Mouse (Mus musculus): ENCODE data around the gene Eif2ak2. TPM values are rescaled to one million over a fixed set of nuclear protein-coding genes. Genes with fewer than 3 reads are reported as not detected.

Gene Eif2ak2
- polyA plus RNA-seq (2012; rRNA removed), result 0.16 and 0.60 TPM in 2 replicates

GRCm38 (mm10) chr17:78882401-78883112, at the start of gene Eif2ak2:
TSS of gene Eif2ak2 (minus strand) at chr17:78882573.

GRCm38 (mm10) chr17:78916369-78916813, 34.0 kb upstream of the Eif2ak2 start, which contains the start of gene Cebpzos:
TSS of gene Cebpzos (plus strand) at chr17:78916500.

DNA sequence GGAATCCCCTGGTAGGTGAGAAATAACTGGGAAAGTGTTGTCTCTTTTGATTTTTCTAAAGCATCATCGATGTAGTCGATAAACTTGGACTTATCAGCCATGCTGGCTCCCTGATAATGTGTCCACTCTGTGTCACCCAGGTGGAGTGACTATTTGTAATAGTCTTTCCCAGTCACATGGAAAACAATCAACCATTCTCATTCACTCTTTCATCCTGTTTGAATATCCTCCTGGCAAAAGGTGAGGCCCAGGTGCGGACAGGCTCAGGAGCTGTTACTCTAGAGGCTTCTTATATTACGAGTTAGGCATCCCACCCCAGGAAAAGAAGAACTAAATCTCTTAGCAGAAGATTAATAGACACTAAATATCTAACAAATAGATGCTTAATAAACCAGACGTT, 24.5 kb upstream of the Eif2ak2 start, which contains the start of gene Sult6b1:
Gene Sult6b1, minus strand, starts transcription at position 101 of the 400 bp plus-strand sequence.

GRCm38 (mm10) chr17:78834856-78835835, 47.2 kb downstream of the Eif2ak2 start, which contains the start of the genes Heatr5b and Gpatch11:
TSS of gene Heatr5b (minus strand) at chr17:78835364.
TSS of gene Gpatch11 (plus strand) at chr17:78835567.

Other genes starting within 250 kb of the Eif2ak2 start
- 1.1 and 2.3 TPM in 2 replicates for gene Strn, start 145.4 kb downstream of the Eif2ak2 start, polyA plus RNA-seq (2012; rRNA removed)
- gene Heatr5b, start 47.2 kb downstream of the Eif2ak2 start, polyA plus RNA-seq (2012; rRNA removed), result 3.8 and 6.2 TPM in 2 replicates
- 2.1 and 3.0 TPM in 2 replicates for gene Gpatch11, start 47.0 kb downstream of the Eif2ak2 start, polyA plus RNA-seq (2012; rRNA removed)
- not detected in 2 replicates for gene Sult6b1, start 24.4 kb upstream of the Eif2ak2 start, polyA plus RNA-seq (2012; rRNA removed)
- 1.4 and 1.8 TPM in 2 replicates for gene Cebpzos, start 33.9 kb upstream of the Eif2ak2 start, polyA plus RNA-seq (2012; rRNA removed)
- gene Cebpz, start 54.5 kb upstream of the Eif2ak2 start, polyA plus RNA-seq (2012; rRNA removed), result 0.17 and 0.39 TPM in 2 replicates
- gene Ndufaf7, start 54.6 kb upstream of the Eif2ak2 start, polyA plus RNA-seq (2012; rRNA removed), result 1.6 and 1.8 TPM in 2 replicates
- 0.43 and 1.1 TPM in 2 replicates for gene Prkd3, start 138.2 kb upstream of the Eif2ak2 start, polyA plus RNA-seq (2012; rRNA removed)
- 0.90 and 1.8 TPM in 2 replicates for gene Qpct, start 169.3 kb upstream of the Eif2ak2 start, polyA plus RNA-seq (2012; rRNA removed)